Mouse (Mus musculus): ENCODE data around the gene Fam114a1. TPM values are rescaled to one million over a fixed set of nuclear protein-coding genes. Genes with fewer than 3 reads are reported as not detected.

Fam114a1 gene
- polyA plus RNA-seq, 2 experiments = 7.1 to 8.5 TPM

GRCm38 (mm10) chr5:64989940-64990339 lies 20.1 kb downstream of the Fam114a1 start:
- Histone ChIP-seq H3K4me3 (ENCODE audit: insufficient read depth in 1 of 2, low read depth in 2 of 2, low read length in 2 of 2) (no peak overlapping the region), H3K9me3 (ENCODE audit: control insufficient read depth, low read length) (no peaks in the 10 kb centered on the region), H3K4me2 (ENCODE audit: low read depth) (no peak overlapping the region), H3K27ac (no peak overlapping the region), H3K4me1 (replicated peaks; ENCODE audit: control insufficient read depth in 2 of 2, insufficient read depth in 2 of 2, low read length in 1 of 2) (no peaks in the 10 kb centered on the region), H3K9ac (replicated peaks) (no peak overlapping the region), H3K27me3 (ENCODE audit: control insufficient read depth, insufficient read depth, low read length) (no peaks in the 10 kb centered on the region), H3K36me3 (replicated peaks; ENCODE audit: control insufficient read depth, insufficient read depth, low read depth) (no peaks in the 10 kb centered on the region)
- DNase-seq (ENCODE audit: low read depth in 3 of 3, low spot score in 3 of 3) = no peak
- TF ChIP-seq EP300 (IDR thresholded peaks at IDR 0.05; ENCODE audit: low read depth) = no peak
- TF ChIP-seq CTCF (IDR thresholded peaks at IDR 0.05; ENCODE audit: low read depth) = no peak
- ATAC-seq (ENCODE audit: insufficient read depth) = no peak
- WGBS (ENCODE audit: insufficient replicate concordance) = 53% methylated on average over 1 of the region's 1 CpGs

GRCm38 (mm10) chr5:64992540-64992939 lies 22.7 kb downstream of the Fam114a1 start:
- H3K36me3 ChIP-seq (replicated peaks; ENCODE audit: control insufficient read depth, insufficient read depth, low read depth) = no peaks in the 10 kb centered on the region
- H3K4me2 ChIP-seq (ENCODE audit: low read depth) = no peak overlapping the region
- no peak overlapping the region for H3K4me3 ChIP-seq (ENCODE audit: insufficient read depth in 1 of 2, low read depth in 2 of 2, low read length in 2 of 2)
- no peaks in the 10 kb centered on the region for H3K4me1 ChIP-seq (replicated peaks; ENCODE audit: control insufficient read depth in 2 of 2, insufficient read depth in 2 of 2, low read length in 1 of 2)
- no peak for ATAC-seq (ENCODE audit: insufficient read depth)
- no peak for DNase-seq (ENCODE audit: low read depth in 3 of 3, low spot score in 3 of 3)
- no peaks in the 10 kb centered on the region for H3K9me3 ChIP-seq (ENCODE audit: control insufficient read depth, low read length)
- no peaks in the 10 kb centered on the region for H3K27me3 ChIP-seq (ENCODE audit: control insufficient read depth, insufficient read depth, low read length)
- no peak for TF ChIP-seq CTCF (IDR thresholded peaks at IDR 0.05; ENCODE audit: low read depth)
- TF ChIP-seq EP300 (IDR thresholded peaks at IDR 0.05; ENCODE audit: low read depth) = no peak
- 55% methylated on average over 8 of the region's 8 CpGs for WGBS (ENCODE audit: insufficient replicate concordance)
- H3K27ac ChIP-seq = no peak overlapping the region
- H3K9ac ChIP-seq (replicated peaks) = no peak overlapping the region

GRCm38 (mm10) chr5:64995408-64995807 lies 25.5 kb downstream of the Fam114a1 start:
- WGBS (ENCODE audit: insufficient replicate concordance) = 88% methylated on average over 2 of the region's 2 CpGs
- TF ChIP-seq CTCF (IDR thresholded peaks at IDR 0.05; ENCODE audit: low read depth) (no peak), EP300 (IDR thresholded peaks at IDR 0.05; ENCODE audit: low read depth) (no peak)

GRCm38 (mm10) chr5:65002940-65003824 lies 33.3 kb downstream of the Fam114a1 start:
- Histone ChIP-seq H3K4me2 (ENCODE audit: low read depth) (no peak overlapping the region), H3K4me1 (replicated peaks; ENCODE audit: control insufficient read depth in 2 of 2, insufficient read depth in 2 of 2, low read length in 1 of 2) (no peaks in the 10 kb centered on the region), H3K9me3 (ENCODE audit: control insufficient read depth, low read length) (no peaks in the 10 kb centered on the region), H3K4me3 (ENCODE audit: insufficient read depth in 1 of 2, low read depth in 2 of 2, low read length in 2 of 2) (no peak overlapping the region), H3K36me3 (replicated peaks; ENCODE audit: control insufficient read depth, insufficient read depth, low read depth) (no peaks in the 10 kb centered on the region), H3K27me3 (ENCODE audit: control insufficient read depth, insufficient read depth, low read length) (no peaks in the 10 kb centered on the region), H3K9ac (replicated peaks) (no peak overlapping the region), H3K27ac (no peak overlapping the region)
- 51% methylated on average over 10 of the region's 10 CpGs for WGBS (ENCODE audit: insufficient replicate concordance)
- peak in 1 of 3 experiments; percentile 3 for DNase-seq (ENCODE audit: low read depth in 3 of 3, low spot score in 3 of 3)
- ATAC-seq (ENCODE audit: insufficient read depth) = no peak
- TF ChIP-seq EP300 (IDR thresholded peaks at IDR 0.05; ENCODE audit: low read depth) (no peak), CTCF (IDR thresholded peaks at IDR 0.05; ENCODE audit: low read depth) (no peak)

More at GRCm38 (mm10) chr5:64995408-64995807, 25.5 kb downstream of the Fam114a1 start:
- no peak for ATAC-seq (ENCODE audit: insufficient read depth)
- H3K27ac ChIP-seq = no peak overlapping the region
- H3K4me2 ChIP-seq (ENCODE audit: low read depth) = no peak overlapping the region
- H3K27me3 ChIP-seq (ENCODE audit: control insufficient read depth, insufficient read depth, low read length) = no peaks in the 10 kb centered on the region
- no peaks in the 10 kb centered on the region for H3K36me3 ChIP-seq (replicated peaks; ENCODE audit: control insufficient read depth, insufficient read depth, low read depth)
- H3K4me3 ChIP-seq (ENCODE audit: insufficient read depth in 1 of 2, low read depth in 2 of 2, low read length in 2 of 2) = no peak overlapping the region
- no peaks in the 10 kb centered on the region for H3K4me1 ChIP-seq (replicated peaks; ENCODE audit: control insufficient read depth in 2 of 2, insufficient read depth in 2 of 2, low read length in 1 of 2)
- no peaks in the 10 kb centered on the region for H3K9me3 ChIP-seq (ENCODE audit: control insufficient read depth, low read length)
- no peak overlapping the region for H3K9ac ChIP-seq (replicated peaks)
- DNase-seq (ENCODE audit: low read depth in 3 of 3, low spot score in 3 of 3) = no peak

GRCm38 (mm10) chr5:65003946-65004535 lies 34.2 kb downstream of the Fam114a1 start:
- no peak overlapping the region for H3K4me2 ChIP-seq (ENCODE audit: low read depth)
- H3K9ac ChIP-seq (replicated peaks) = no peak overlapping the region
- ATAC-seq (ENCODE audit: insufficient read depth) (no peak), DNase-seq (ENCODE audit: low read depth in 3 of 3, low spot score in 3 of 3) (no peak)
- no peak overlapping the region for H3K27ac ChIP-seq
- 56% methylated on average over 7 of the region's 7 CpGs for WGBS (ENCODE audit: insufficient replicate concordance)
- H3K4me3 ChIP-seq (ENCODE audit: insufficient read depth in 1 of 2, low read depth in 2 of 2, low read length in 2 of 2) = no peak overlapping the region
- no peaks in the 10 kb centered on the region for H3K36me3 ChIP-seq (replicated peaks; ENCODE audit: control insufficient read depth, insufficient read depth, low read depth)
- no peak for TF ChIP-seq EP300 (IDR thresholded peaks at IDR 0.05; ENCODE audit: low read depth)
- no peak for TF ChIP-seq CTCF (IDR thresholded peaks at IDR 0.05; ENCODE audit: low read depth)
- no peaks in the 10 kb centered on the region for H3K4me1 ChIP-seq (replicated peaks; ENCODE audit: control insufficient read depth in 2 of 2, insufficient read depth in 2 of 2, low read length in 1 of 2)
- no peaks in the 10 kb centered on the region for H3K27me3 ChIP-seq (ENCODE audit: control insufficient read depth, insufficient read depth, low read length)
- no peaks in the 10 kb centered on the region for H3K9me3 ChIP-seq (ENCODE audit: control insufficient read depth, low read length)

Data from liver, embryonic 14.5 days (tissue).